Mouse (Mus musculus) myocyte (in vitro differentiated cells): ENCODE measurements at regions not wholly inside any gene's neighbourhood (a gene's known extent, or its start where the extent isn't known, plus 50 kb on each side); places are given as distances from the start of the nearest gene placed in this dataset.
"Not testable (repeated sequence)": the region's sequence is repeated elsewhere in the genome, so short reads cannot be mapped to it uniquely, and the experiment has no call there.

Experiments used
- H3K27me3 ChIP-seq: one replicate; pipeline ENCODE4 v1.6.1; 2011; ENCODE audit not compliant: control insufficient read depth, insufficient read depth, insufficient read length
- H3K36me3 ChIP-seq: one replicate; pipeline ENCODE4 v1.6.1; 2011; ENCODE audit not compliant: control insufficient read depth, insufficient read depth
- H3K4me2 ChIP-seq: one replicate; pipeline ENCODE4 v1.6.1; 2011; ENCODE audit warnings: low read depth, control low read depth
- H3K4me3 ChIP-seq: one replicate; pipeline ENCODE4 v1.5.1; 2011; ENCODE audit warnings: mild to moderate bottlenecking, control low read depth, moderate library complexity
- H3K79me2 ChIP-seq: one replicate; pipeline ENCODE4 v1.6.1; 2011; ENCODE audit not compliant: control insufficient read depth, insufficient read depth
- H3ac ChIP-seq: one replicate; pipeline ENCODE4 v1.6.1; 2011; ENCODE audit not compliant: control insufficient read depth, insufficient read length
- CEBPB ChIP-seq: IDR thresholded peaks from 2 replicates; pipeline ENCODE4 v1.6.1; 2011; ENCODE audit warnings: mild to moderate bottlenecking, moderate library complexity; ENCODE audit not compliant: poor library complexity, insufficient read depth, severe bottlenecking
- E2F4 ChIP-seq: IDR thresholded peaks from one replicate; pipeline ENCODE4 v1.6.1; 2011; ENCODE audit warnings: mild to moderate bottlenecking, control low read depth, moderate library complexity; ENCODE audit not compliant: insufficient read depth
- MAX ChIP-seq: IDR thresholded peaks from one replicate; pipeline ENCODE4 v1.6.1; 2011; ENCODE audit warnings: low read depth, mild to moderate bottlenecking, control low read depth
- MYOD1 ChIP-seq, 3 experiments: IDR thresholded peaks; one replicate each; pipeline ENCODE4 v1.6.1; 2011; ENCODE audit warnings: control low read depth in 2 of 3, low read depth in 2 of 3, mild to moderate bottlenecking in 2 of 3, moderate library complexity in 1 of 3; ENCODE audit not compliant: insufficient read length in 2 of 3, control insufficient read depth in 1 of 3
- MYOG ChIP-seq, 3 experiments: IDR thresholded peaks; one replicate each; pipeline ENCODE4 v1.6.1; 2011; ENCODE audit warnings: control low read depth in 2 of 3, low read depth in 2 of 3, mild to moderate bottlenecking in 2 of 3; ENCODE audit not compliant: insufficient read length in 2 of 3, control insufficient read depth in 1 of 3, insufficient read depth in 1 of 3
- POLR2A ChIP-seq: IDR thresholded peaks from one replicate; pipeline ENCODE4 v1.6.1; 2011; ENCODE audit warnings: low read depth, mild to moderate bottlenecking, control low read depth, moderate library complexity; ENCODE audit not compliant: insufficient read length
- POLR2AphosphoS2 ChIP-seq: IDR thresholded peaks from one replicate; pipeline ENCODE4 v1.6.1; 2011; ENCODE audit warnings: low read depth, control low read depth; ENCODE audit not compliant: insufficient read length
- REST ChIP-seq: IDR thresholded peaks from one replicate; pipeline ENCODE4 v1.6.1; 2011; ENCODE audit warnings: mild to moderate bottlenecking, control low read depth, moderate library complexity; ENCODE audit not compliant: insufficient read depth, insufficient read length
- SRF ChIP-seq: IDR thresholded peaks from one replicate; pipeline ENCODE4 v1.6.1; 2011; ENCODE audit warnings: low read depth; ENCODE audit not compliant: control insufficient read depth, insufficient read length
- TCF12 ChIP-seq: IDR thresholded peaks from one replicate; pipeline ENCODE4 v1.6.1; 2011; ENCODE audit warnings: mild to moderate bottlenecking, control low read depth; ENCODE audit not compliant: poor library complexity, insufficient read depth, severe bottlenecking
- TCF3 ChIP-seq: IDR thresholded peaks from one replicate; pipeline ENCODE4 v1.6.1; 2011; ENCODE audit warnings: low read depth, control low read depth; ENCODE audit not compliant: insufficient read length
- USF1 ChIP-seq: IDR thresholded peaks from one replicate; pipeline ENCODE4 v1.6.1; 2011; ENCODE audit warnings: low read depth, mild to moderate bottlenecking, control low read depth, moderate library complexity

DNA sequence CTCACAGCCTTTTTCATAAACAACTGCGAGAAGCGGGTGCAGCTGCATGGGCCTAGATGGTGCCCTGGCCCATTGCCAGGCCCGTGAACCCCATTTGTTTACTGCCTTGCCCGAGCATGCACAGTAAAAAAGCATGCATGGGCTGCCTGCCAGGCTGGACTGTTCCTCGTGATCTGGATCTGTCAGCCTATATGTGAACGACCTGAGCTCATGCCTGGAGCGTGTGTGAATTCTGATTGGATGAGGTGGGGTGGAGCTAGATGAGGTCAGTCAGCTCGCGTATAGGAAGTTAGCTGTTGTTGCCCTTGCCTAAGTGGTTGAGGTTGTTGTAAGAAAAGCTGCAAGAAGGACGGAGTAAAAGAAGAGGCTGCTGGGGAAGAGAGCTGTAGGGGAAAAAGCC, 194.9 kb downstream of the Teddm3 start:
- no peak overlapping the region for H3K4me3 ChIP-seq
- no peaks in the 10 kb centered on the region for H3K36me3 ChIP-seq
- no peaks in the 10 kb centered on the region for H3K27me3 ChIP-seq
- H3ac ChIP-seq = no peak overlapping the region
- no peak overlapping the region for H3K4me2 ChIP-seq
- H3K79me2 ChIP-seq = no peaks in the 10 kb centered on the region
- TF ChIP-seq MYOD1 (IDR thresholded peaks at IDR 0.05; ENCODE audit: control insufficient read depth in 1 of 3, insufficient read length in 2 of 3, low read depth in 2 of 3) = no peak
- TF ChIP-seq TCF12 = no peak
- TF ChIP-seq TCF3 = no peak
- TF ChIP-seq REST = no peak
- no peak for TF ChIP-seq USF1
- no peak for TF ChIP-seq POLR2A
- TF ChIP-seq CEBPB = no peak
- no peak for TF ChIP-seq E2F4
- TF ChIP-seq MAX = no peak
- TF ChIP-seq MYOG (IDR thresholded peaks at IDR 0.05; ENCODE audit: control insufficient read depth in 1 of 3, insufficient read depth in 1 of 3, insufficient read length in 2 of 3, low read depth in 2 of 3) = no peak
- no peak for TF ChIP-seq SRF
- TF ChIP-seq POLR2AphosphoS2 = no peak

DNA sequence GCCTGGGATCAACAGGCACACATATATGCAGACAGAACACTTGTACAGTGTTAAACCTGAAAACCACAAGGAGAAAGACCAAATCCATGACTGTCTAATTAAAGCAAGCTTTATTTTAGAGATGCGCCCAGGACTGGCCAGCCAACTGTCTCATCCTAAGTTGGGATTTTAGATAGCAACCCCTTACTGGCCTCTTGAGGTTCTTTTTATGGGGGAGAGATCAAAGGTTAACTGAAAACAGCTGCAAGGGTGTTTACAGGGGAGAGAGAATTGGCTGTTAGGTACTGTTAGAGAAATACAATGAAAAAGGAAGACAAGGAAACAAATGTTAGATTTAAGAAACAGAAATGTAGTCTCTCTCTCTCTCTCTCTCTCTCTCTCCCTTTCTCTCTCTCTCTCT, 202.4 kb upstream of the Thpo start:
- Histone ChIP-seq H3K27me3 (no peaks in the 10 kb centered on the region), H3ac (no peak overlapping the region), H3K4me2 (no peak overlapping the region), H3K4me3 (no peak overlapping the region), H3K79me2 (no peaks in the 10 kb centered on the region), H3K36me3 (no peaks in the 10 kb centered on the region)
- no peak for TF ChIP-seq MYOD1 (IDR thresholded peaks at IDR 0.05; ENCODE audit: control insufficient read depth in 1 of 3, insufficient read length in 2 of 3, low read depth in 2 of 3)
- TF ChIP-seq CEBPB = no peak
- TF ChIP-seq E2F4 = no peak
- no peak for TF ChIP-seq SRF
- no peak for TF ChIP-seq MYOG (IDR thresholded peaks at IDR 0.05; ENCODE audit: control insufficient read depth in 1 of 3, insufficient read depth in 1 of 3, insufficient read length in 2 of 3, low read depth in 2 of 3)
- TF ChIP-seq POLR2AphosphoS2 = no peak
- TF ChIP-seq TCF12 = no peak
- TF ChIP-seq TCF3 = no peak
- TF ChIP-seq USF1 = no peak
- TF ChIP-seq REST = no peak
- TF ChIP-seq MAX = no peak
- TF ChIP-seq POLR2A = no peak

DNA sequence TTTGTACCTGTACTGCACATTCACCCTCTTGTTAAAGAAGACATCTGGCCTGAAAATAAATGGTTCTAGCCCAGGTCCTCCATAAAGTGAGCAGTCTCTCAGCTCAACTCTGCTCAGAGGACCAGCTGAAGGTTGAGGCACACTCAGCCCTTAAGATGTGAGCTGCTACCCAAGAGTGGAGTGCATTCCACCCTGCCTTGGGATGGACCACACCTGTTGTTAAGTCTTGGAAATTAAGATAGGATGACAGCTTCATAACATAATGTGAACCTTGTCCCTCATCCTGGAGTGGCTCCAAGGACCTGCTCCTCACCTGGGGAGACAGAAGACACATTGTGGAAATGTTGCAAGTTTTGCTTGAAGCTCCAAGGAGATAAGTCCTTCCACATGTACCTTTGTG, 200.5 kb upstream of the Thpo start:
- not testable (repeated sequence) for H3K4me2 ChIP-seq, H3K27me3 ChIP-seq, H3K4me3 ChIP-seq, H3ac ChIP-seq, H3K36me3 ChIP-seq, H3K79me2 ChIP-seq

DNA sequence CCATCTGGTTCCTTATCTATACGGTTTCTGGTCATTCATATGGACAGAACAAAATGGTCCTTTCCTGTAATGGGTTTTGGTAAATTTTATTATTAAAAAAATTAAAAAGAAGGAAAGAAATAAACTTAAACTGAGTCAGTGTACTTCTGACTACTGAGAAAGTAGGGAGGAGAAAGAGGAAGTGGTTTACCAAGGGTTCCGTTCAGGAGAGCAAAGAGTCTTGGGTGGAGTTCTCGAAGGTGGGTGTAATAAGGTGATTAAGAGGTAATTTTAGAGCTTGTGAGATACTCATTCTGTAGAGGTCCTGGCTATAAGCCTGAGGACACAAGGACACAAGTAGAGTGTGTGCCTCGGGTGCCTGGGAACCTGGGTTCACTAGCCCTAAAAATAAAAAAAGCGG, 195.7 kb upstream of the Thpo start:
- H3ac ChIP-seq, H3K4me3 ChIP-seq, H3K27me3 ChIP-seq, H3K36me3 ChIP-seq, H3K79me2 ChIP-seq, H3K4me2 ChIP-seq: not testable (repeated sequence)

DNA sequence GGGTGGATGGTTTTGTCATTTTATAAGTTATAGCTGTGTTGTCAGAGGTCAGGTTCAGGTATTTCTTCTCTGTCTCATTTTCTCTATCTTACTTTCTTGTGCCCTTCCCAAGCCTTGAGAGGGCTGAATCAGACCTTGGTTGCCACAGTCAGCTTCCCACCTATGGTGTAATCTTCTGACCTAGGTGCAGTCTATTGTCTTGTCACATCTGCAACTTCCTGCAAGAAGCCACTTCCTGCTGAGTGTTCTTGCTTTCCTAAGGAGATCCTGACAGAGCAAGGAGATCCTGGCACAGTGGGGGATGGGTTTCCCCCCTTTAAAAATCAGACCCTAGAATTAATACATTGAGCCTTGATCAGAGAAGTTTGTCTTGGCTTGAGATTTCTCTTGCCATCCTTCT, 191.5 kb upstream of the Thpo start:
- H3K4me3 ChIP-seq, H3K4me2 ChIP-seq, H3ac ChIP-seq, H3K36me3 ChIP-seq, H3K79me2 ChIP-seq, H3K27me3 ChIP-seq: not testable (repeated sequence)

DNA sequence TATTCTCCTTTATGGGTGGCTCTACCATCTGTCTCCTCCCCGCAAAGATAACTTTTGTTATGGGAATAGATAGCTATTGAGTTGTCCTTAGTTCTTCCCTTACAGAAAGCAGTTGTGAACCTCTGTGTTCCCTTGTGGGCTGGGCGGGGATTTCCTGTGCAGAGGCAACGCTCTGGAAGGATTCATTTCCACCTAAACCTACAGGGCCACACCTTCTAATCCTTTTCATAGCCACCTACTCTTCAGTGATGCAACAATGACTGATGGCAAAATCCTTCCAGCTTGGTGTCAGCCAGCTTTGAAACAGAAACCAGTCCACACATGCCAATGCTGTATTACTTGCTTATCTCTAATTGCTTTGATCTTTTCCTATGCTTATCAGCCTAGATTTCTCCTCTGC, 176.6 kb upstream of the Thpo start:
- H3K36me3 ChIP-seq, H3K79me2 ChIP-seq, H3K4me2 ChIP-seq: not testable (repeated sequence)

DNA sequence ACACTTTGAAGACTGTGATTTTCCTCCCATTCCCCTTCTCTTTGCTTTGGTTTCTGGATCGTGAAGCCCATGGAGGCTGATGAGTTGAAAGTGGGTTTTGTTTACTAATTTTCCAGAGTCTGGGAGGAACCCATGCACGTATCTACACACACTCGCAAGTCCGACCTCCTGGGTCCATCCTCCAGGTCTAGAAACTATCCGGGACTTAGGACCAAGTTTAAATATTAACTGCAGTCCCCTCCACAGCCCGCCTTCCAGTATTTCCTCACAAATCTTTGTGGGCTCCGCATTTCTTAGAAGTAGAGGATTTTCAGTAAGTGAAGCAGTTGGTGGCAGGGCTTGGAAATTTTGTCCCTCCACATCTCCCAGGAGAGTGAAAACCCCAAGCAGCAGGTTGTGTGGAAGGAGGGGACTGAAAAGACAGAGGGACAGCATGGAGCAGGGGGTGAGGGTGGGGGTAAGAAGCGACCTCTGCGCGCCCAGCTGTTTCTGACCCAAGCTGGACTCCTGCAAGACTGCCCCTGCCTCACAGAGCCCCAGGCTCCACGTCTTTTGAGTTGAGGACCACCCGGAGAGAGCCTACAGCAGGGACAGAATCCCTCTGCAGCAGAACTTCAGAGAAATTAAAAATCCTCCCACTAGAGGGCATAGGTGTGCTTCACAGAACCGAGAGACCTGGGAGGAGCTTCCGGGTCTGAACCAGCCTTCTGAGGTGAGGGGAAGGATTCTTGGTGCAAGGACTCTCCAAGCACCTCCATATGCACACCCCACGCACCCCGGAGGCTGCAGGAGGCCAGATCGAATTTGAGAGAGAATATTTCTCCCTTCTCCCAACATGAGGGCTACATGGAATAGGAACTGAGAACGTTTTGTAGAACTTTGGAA, 174.4 kb upstream of the Thpo start:
- not testable (repeated sequence) for H3K79me2 ChIP-seq, H3K4me2 ChIP-seq, H3K27me3 ChIP-seq, H3K4me3 ChIP-seq, H3K36me3 ChIP-seq, H3ac ChIP-seq

More for the DNA sequence above, 176.6 kb upstream of the Thpo start:
- H3K27me3 ChIP-seq, H3K4me3 ChIP-seq, H3ac ChIP-seq: not testable (repeated sequence)
